Mouse (Mus musculus) gastrocnemius, adult 8-10 months (tissue): ENCODE data around the gene Aoc1. TPM values are rescaled to one million over a fixed set of nuclear protein-coding genes. Genes with fewer than 3 reads are reported as not detected.

Source experiments
- DNase-seq, 2 experiments: peaks; one replicate each; pipeline ENCODE4 v3.0.0; 2022; ENCODE audit warnings: low spot score in 2 of 2
- total RNA-seq, 4 experiments: library from RNA; stranded (reverse); gene quantifications; 2 replicates each; pipeline ENCODE4 v1.2.4; 2022

The Aoc1 gene
- total RNA-seq: not detected

GRCm38 (mm10) chr6:48872596-48872995, at the start of gene Aoc1:
Gene Aoc1 (plus strand): TSS chr6:48872896.
- no peak for DNase-seq

GRCm38 (mm10) chr6:48825016-48825415, 47.7 kb upstream of the Aoc1 start:
- DNase-seq: no peak

DNA sequence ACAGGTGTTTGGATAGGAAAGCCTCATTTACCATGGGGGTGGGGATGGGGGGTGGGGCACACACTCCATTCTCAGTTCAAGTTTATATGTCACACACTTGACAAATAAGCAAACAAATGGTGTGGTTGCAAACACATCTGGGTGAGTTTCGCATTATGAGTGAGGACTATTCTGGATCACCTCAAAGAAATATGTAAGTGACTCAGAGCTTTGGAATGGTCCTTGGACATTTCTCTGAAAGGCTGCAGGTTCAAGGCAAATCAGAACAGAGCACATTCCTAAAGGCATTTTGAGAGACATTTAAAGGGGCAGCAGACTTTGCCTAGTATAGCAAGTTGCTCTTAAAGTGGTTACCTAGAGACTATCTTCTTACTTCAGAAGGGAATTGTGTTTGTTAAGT, 43.7 kb upstream of the Aoc1 start:
- DNase-seq: no peak

- DNase-seq: no peak
Observed at GRCm38 (mm10) chr6:48829651-48830050, 43.0 kb upstream of the Aoc1 start.

GRCm38 (mm10) chr6:48830241-48830640, 42.5 kb upstream of the Aoc1 start:
- no peak for DNase-seq

- DNase-seq: no peak
Observed at GRCm38 (mm10) chr6:48831141-48831540, 41.6 kb upstream of the Aoc1 start.

- DNase-seq: no peak
Observed at GRCm38 (mm10) chr6:48832426-48832825, 40.3 kb upstream of the Aoc1 start.

DNA sequence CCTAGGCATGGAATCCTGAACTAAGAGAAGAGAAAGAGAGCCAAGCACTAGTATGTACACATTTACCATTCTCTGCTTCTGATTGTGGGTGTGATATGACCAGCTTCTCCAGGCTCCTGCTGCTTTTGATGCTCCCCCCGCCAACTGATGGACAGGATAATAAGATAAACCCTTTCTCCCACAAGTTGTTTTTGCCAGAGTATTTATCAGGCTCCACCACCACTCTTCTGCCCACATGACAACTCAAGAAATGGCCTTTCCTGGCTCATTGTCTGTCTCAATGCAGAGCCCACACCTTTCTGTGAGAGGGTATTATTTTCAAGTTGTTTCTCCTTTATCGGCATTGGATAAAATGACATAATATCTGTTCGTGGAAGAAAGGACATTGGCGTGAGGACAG, 39.2 kb upstream of the Aoc1 start:
- DNase-seq: no peak

DNA sequence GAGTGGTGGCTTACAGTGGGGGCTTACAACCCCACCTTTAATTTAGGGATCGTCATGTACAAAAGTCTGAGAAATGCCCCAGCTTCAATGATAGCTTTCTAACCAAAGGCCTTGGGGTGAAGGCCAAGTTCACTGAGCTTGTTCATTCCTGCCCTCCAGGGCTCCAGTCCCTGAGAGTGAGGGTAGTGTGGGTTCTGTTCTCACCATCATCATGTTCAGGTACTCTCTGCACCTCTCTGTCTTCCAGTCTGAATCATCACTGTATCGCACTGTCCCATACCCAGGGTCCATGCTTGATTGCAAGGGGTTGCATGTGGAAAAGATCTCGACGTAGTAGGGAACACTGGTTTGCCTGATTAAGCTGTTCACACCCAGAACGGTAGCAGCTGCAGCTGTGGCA, 37.5 kb upstream of the Aoc1 start:
- no peak for DNase-seq

- no peak for DNase-seq
Observed at GRCm38 (mm10) chr6:48836146-48836545, 36.5 kb upstream of the Aoc1 start.

GRCm38 (mm10) chr6:48837516-48837915, 35.2 kb upstream of the Aoc1 start:
- no peak for DNase-seq

DNA sequence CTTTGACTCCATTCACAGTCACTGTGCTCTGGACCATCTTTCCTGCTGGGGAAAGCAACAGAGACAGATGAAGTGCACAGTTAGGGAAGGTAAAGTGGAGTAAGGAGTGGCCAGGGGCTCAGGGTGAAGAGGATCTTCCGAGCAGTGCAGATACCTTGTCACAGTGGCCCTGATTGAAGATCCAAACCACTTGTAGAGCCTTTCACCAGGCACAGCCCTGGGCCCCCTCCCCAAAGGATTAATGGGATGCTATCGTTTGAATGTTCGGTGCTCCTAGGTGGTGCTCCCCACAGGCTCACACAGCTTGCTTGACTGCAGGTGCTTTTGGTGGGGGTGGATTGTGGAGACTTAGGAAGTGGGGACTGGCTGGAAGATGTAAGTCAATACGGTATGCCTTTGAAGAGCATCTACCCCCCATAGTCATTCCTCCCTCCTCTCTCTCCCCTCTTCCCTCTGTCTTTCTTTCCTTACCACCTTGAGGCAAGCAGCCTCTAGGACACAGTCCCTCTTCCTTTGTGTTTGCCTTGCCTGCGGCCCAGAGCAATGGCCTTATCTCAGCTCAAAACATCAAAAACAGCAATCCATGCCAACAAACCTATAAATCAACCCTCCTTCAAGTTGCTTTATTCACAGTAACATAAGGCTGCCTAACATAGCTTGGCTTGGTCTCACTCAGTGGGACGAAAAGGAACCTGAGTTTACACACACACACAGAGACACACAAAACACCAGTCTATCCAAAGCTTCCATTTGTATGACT, 34.2 kb upstream of the Aoc1 start:
- DNase-seq: no peak

- peak in 1 of 2 experiments; percentile 23 for DNase-seq
Observed at GRCm38 (mm10) chr6:48840371-48840969, 32.2 kb upstream of the Aoc1 start, which contains the start of gene Tmem176a. Gene Tmem176a (plus strand): TSS chr6:48840919.

GRCm38 (mm10) chr6:48840973-48841625, 31.6 kb upstream of the Aoc1 start, which contains the start of gene Tmem176b:
Gene Tmem176b (minus strand): TSS chr6:48841496.
- DNase-seq: peak; percentile 75 to 79

DNA sequence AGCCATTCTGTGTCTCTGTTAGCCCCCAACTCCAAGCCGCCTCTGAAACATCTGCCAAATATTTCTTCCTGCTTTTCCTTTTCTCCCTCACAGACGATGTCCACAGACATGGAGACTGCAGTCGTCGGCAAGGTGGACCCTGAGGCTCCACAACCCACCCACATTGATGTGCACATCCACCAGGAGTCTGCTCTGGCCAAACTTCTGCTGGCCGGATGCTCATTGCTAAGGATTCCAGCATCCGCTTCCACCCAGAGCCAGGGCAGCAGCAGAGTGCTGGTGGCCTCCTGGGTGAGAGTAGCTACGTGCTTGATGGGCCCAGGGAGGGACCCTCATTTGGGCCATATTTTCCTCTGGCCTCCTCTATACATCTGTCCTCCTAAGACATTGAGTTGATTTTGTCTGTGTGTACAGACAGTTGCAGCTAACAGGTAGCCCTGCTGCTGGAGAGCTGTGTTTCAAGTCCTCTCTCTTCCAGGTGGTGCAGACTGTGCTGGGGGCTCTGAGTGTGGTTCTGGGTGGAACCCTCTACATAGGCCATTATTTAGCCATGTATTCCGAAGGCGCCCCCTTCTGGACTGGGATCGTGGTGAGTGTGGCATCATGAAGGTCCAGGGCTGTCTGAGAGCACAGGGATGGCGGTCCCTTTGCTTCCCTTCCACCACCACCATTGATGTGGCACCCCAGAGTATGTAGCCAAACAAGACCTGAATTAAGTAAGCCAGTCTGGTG, 30.4 kb upstream of the Aoc1 start:
- no peak for DNase-seq

DNA sequence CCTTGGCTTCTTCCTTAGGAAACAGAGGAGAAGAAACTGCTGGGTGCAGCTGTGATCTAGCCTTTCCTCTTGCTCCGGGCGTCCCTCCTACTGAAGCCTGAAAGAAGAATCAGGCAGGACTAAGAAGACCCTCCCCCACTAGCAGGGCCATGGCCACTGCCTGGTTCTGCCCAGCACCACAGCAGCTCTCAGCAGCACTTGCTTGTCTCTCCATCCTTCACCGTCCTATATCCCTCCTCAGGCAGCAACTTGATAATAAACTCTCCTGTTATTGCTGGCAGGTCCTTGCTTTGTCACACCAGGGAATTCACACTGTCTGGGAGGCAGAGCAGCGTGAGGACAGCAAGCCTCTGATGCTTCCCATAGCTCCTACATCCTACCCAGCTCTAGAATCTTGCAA, 27.6 kb upstream of the Aoc1 start:
- no peak for DNase-seq

DNA sequence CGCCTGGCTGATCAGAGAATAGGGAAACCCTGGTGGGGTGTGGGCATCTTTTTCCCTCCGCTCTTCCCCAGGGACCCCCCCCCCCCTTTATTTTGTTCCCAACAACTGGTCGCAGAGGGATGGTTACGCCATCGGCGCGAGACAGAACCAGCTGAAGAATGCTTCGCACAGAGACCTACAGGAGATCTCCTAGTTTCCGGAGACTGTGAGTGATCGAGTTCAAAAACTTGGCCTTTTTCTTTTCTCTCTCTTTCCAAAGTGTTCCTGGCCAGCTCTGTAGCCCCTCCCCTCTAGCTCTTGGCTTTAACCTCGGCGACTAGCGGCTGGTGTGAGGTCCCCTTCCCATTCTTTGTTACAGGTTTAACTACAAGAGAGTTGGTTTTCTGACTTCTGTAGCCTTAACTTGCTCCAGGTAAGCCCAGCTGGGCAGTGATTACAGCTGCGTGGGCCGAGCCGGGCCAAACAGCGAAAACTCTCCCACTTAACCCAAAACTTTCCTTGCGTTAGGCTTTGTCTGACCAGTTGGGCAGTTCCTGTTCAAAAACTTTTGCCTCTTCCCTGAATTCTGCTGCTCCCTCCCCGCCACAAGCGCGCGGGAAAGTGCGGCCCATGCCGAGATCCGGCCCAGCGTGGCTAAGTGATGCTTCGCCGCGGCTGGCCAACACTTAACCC, 20.7 kb upstream of the Aoc1 start:
- peak in 1 of 2 experiments; percentile 9 for DNase-seq

- DNase-seq: no peak
Observed at GRCm38 (mm10) chr6:48854155-48854554, 18.5 kb upstream of the Aoc1 start.

DNA sequence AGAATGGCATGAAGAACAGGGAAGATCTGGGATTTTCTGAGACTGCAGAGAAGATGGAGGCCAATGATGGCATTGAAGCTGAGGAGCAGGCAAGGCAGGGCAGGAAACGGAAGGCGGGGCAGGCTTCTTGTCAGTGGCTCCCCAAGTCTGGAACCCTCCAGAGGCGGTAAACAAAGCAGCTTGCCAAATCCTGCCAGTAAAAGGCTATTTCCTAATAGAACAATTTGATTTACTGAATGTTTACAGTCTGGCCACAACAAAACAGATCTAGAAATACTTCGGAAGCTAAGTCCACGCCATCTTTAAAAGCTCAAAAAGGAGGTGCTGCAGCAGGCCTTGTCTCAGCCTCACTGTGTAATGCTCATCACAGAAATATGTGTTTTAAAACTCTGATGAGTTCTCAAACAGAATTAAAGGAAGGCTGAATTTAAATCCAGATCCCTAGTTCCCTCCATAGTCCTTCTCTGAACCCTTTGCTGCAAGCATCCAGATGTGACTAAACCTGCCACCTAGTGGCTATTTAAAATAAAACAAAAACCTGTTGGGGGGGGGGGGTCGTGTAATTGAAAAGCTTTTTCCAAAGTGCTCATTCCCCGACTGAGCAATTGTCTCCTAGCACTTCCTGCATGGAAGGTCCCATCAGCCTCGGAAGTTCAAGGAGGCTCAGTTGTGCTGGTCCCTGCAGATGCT, 14.9 kb upstream of the Aoc1 start:
- DNase-seq: no peak

GRCm38 (mm10) chr6:48860130-48860815, 12.4 kb upstream of the Aoc1 start:
- DNase-seq: no peak
